9 mouse cellular contexts compared by ENCODE assay signal in the genomic region with DNA sequence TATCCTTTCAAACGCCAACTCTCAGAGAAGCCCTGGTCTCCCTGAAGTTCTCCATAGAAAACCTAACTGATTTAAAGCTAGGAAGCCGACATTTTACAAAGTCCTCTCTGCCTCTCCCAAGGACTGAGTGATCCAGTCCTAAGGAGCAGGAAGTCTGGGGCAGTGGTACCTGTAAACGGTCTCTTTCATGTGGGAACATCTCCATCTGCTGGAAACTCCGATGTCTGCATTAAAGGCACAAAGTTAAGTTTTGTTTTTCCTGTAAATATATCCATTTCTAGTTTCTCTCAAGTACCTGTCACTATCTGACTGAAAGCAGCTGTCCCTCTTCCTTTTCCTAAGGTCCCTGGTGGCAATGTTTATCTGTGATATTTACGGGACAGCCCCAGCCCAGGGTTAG.
DNase-seq lines count a peak whose midpoint lies in the region; ATAC-seq and TF ChIP-seq lines count a peak whose summit lies in the region.
"Had no signal": no experiment of that assay in that cellular context is flagged by ENCODE, and none has a peak within 500 bp of the region (broad histone marks: within the 10 kb centered on the region; RNA-seq: fewer than 3 reads in every experiment).

No protein-coding gene starts in this region.

- TF ChIP-seq POLR2A in thymus, adult 2 months (IDR thresholded peaks at IDR 0.05; ENCODE audit: control insufficient read depth, extremely low read depth, insufficient read depth, low read length, poor library complexity): no peak

- H3K9ac ChIP-seq in forebrain, embryonic 14.5 days (ENCODE audit: low read length): no peak overlapping the region
- H3K9ac ChIP-seq: embryonic facial prominence, embryonic 12.5 days had no signal

- 25% methylated on average over 5 of the region's 5 CpGs for WGBS in forebrain, embryonic 14.5 days
- 57% methylated on average over 5 of the region's 5 CpGs for WGBS in thymus, adult 2 months

- no peak overlapping the region for H3K4me2 ChIP-seq in forebrain, embryonic 14.5 days (ENCODE audit: low read length)
- H3K4me2 ChIP-seq: embryonic facial prominence, embryonic 12.5 days had no signal

- H3K9me3 ChIP-seq in forebrain, embryonic 14.5 days (replicated peaks; ENCODE audit: control insufficient read depth, low read length): no peaks in the 10 kb centered on the region
- H3K9me3 ChIP-seq: embryonic facial prominence, embryonic 12.5 days had no signal

- ATAC-seq in forebrain, embryonic 14.5 days: no peak

- no peaks in the 10 kb centered on the region for H3K36me3 ChIP-seq in forebrain, embryonic 14.5 days (ENCODE audit: control insufficient read depth, insufficient read depth, low read length)
- H3K36me3 ChIP-seq in thymus, adult 2 months (ENCODE audit: control insufficient read depth, insufficient read depth, low read length): no peaks in the 10 kb centered on the region
- H3K36me3 ChIP-seq: embryonic facial prominence, embryonic 12.5 days had no signal

- no peaks in the 10 kb centered on the region for H3K27me3 ChIP-seq in forebrain, embryonic 14.5 days (replicated peaks; ENCODE audit: control insufficient read depth, insufficient read depth, low read length)
- H3K27me3 ChIP-seq in thymus, adult 2 months (ENCODE audit: control insufficient read depth, insufficient read depth, low read length): no peaks in the 10 kb centered on the region
- H3K27me3 ChIP-seq: embryonic facial prominence, embryonic 12.5 days had no signal

- TF ChIP-seq CTCF in layer of hippocampus, adult 2 months (conservative IDR thresholded peaks at IDR 0.05): peak; percentile 72
- TF ChIP-seq CTCF in thymus, adult 2 months (IDR thresholded peaks at IDR 0.05; ENCODE audit: borderline replicate concordance, control insufficient read depth, extremely low read depth, insufficient read depth, low read length, poor library complexity): no peak

- no peak overlapping the region for H3K27ac ChIP-seq in layer of hippocampus, adult 2 months
- no peak overlapping the region for H3K27ac ChIP-seq in forebrain, embryonic 14.5 days (ENCODE audit: low read depth, low read length)
- no peak overlapping the region for H3K27ac ChIP-seq in thymus, adult 2 months (ENCODE audit: control insufficient read depth, insufficient read depth, low read length)
- H3K27ac ChIP-seq: embryonic facial prominence, embryonic 12.5 days had no signal

- no peaks in the 10 kb centered on the region for H3K4me1 ChIP-seq in forebrain, embryonic 14.5 days (ENCODE audit: control insufficient read depth, insufficient read depth, low read length)
- H3K4me1 ChIP-seq in thymus, adult 2 months (replicated peaks; ENCODE audit: control insufficient read depth, insufficient read depth, low read length): no peaks in the 10 kb centered on the region

- H3K4me3 ChIP-seq in layer of hippocampus, adult 2 months: no peak overlapping the region
- no peak overlapping the region for H3K4me3 ChIP-seq in forebrain, embryonic 14.5 days (ENCODE audit: low read depth, low read length)
- H3K4me3 ChIP-seq in thymus, adult 2 months (ENCODE audit: control insufficient read depth, insufficient read depth, low read length): no peak overlapping the region
- H3K4me3 ChIP-seq: embryonic facial prominence, embryonic 12.5 days had no signal

- no peak for DNase-seq in layer of hippocampus, adult 2 months (ENCODE audit: low spot score in 2 of 2)
- DNase-seq in layer of hippocampus, adult 9-10 months (ENCODE audit: low spot score): no peak
- peak; percentile 50 for DNase-seq in ZHBTc4 (ENCODE audit: low read depth, low spot score)
- peak; percentile 52 for DNase-seq in forebrain, embryonic 14.5 days (ENCODE audit: low spot score)
- DNase-seq in kidney, postnatal 4 days: peak; percentile 42 to 53
- DNase-seq in gastrocnemius, postnatal 25 days: no peak
- DNase-seq in thymus, adult 2 months: no peak
- no peak for DNase-seq in heart, adult 9 months (ENCODE audit: low spot score in 2 of 2)

Comparison
In these comparisons a context has a peak if more than half of its experiments do, and no peak if none do; other contexts are left out.
1. DNase-seq: peak in ZHBTc4 (single experiment), forebrain, embryonic 14.5 days (single experiment) and kidney, postnatal 4 days (2 of 2); none in layer of hippocampus, adult 2 months (0 of 2), layer of hippocampus, adult 9-10 months (single experiment), gastrocnemius, postnatal 25 days (single experiment), thymus, adult 2 months (single experiment) and heart, adult 9 months (0 of 2).